Mouse (Mus musculus) hindbrain, postnatal 0 days (tissue): ENCODE data around the gene Scd4. TPM values are rescaled to one million over a fixed set of nuclear protein-coding genes. Genes with fewer than 3 reads are reported as not detected.

ENCODE experiments used
- ATAC-seq: fragments of 200-750 bp; cut with Nextera tagmentation; 2 replicates; pipeline ENCODE4 v1.8.0; 2017; ENCODE audit warnings: mild to moderate bottlenecking, moderate TSS enrichment, moderate library complexity
- DNase-seq: peaks from one replicate; pipeline ENCODE4 v3.0.0-alpha.2; 2015; ENCODE audit warnings: low spot score
- H3K27ac ChIP-seq: fragments of 300-500 bp; sonication (generic); 2 replicates; pipeline ENCODE4 v1.5.1; 2014; ENCODE audit warnings: mild to moderate bottlenecking
- H3K27me3 ChIP-seq: fragments of 300-500 bp; sonication (generic); 2 replicates; pipeline ENCODE4 v1.6.1; 2014; ENCODE audit warnings: low read length, mixed read lengths; ENCODE audit not compliant: insufficient read depth
- H3K36me3 ChIP-seq: fragments of 300-500 bp; sonication (generic); 2 replicates; pipeline ENCODE4 v1.6.1; 2014; ENCODE audit warnings: low read length, mixed read lengths; ENCODE audit not compliant: insufficient read depth
- H3K4me1 ChIP-seq: fragments of 300-500 bp; sonication (generic); 2 replicates; pipeline ENCODE4 v1.6.1; 2014; ENCODE audit warnings: antibody characterized with exemption, low read length, mixed read lengths; ENCODE audit not compliant: insufficient read depth
- H3K4me2 ChIP-seq: fragments of 300-500 bp; sonication (generic); 2 replicates; pipeline ENCODE4 v1.6.1; 2014; ENCODE audit warnings: low read depth, mild to moderate bottlenecking, low read length, moderate library complexity, mixed read lengths
- H3K4me3 ChIP-seq: fragments of 300-500 bp; sonication (generic); 2 replicates; pipeline ENCODE4 v1.5.1; 2014; ENCODE audit warnings: low read length
- H3K9ac ChIP-seq: fragments of 300-500 bp; sonication (generic); replicated peaks from 2 replicates; pipeline ENCODE4 v1.6.1; 2014; ENCODE audit warnings: mild to moderate bottlenecking, low read length, moderate library complexity, mixed read lengths
- H3K9me3 ChIP-seq: fragments of 300-500 bp; sonication (generic); 2 replicates; pipeline ENCODE4 v1.6.1; 2016; ENCODE audit warnings: low read length, mixed read lengths
- CTCF ChIP-seq: IDR thresholded peaks from 2 replicates; pipeline ENCODE4 v1.5.1; 2016; ENCODE audit warnings: antibody characterized with exemption, control low read depth, low read depth
- WGBS: fragments of 180-500 bp; shearing (Covaris S2); extraction: QIAGEN DNeasy Blood & Tissue Kit; methylation state at CpG from one replicate; pipeline ENCODE4 v1.1.7; 2014; 5-methylcytosine and 5-hydroxymethylcytosine counted together
- polyA plus RNA-seq: library from polyadenylated mRNA; unstranded; fragments of >200 nt; fragmentation: Nextera tagmentation; extraction: Ambion mirVana; gene quantifications from 2 replicates; pipeline ENCODE4 v1.2.1, GENCODE M21; 2015
- total RNA-seq: library from RNA; depleted of rRNA; stranded (reverse); fragments of >200 nt; gene quantifications from 2 replicates; pipeline ENCODE4 v1.2.3, GENCODE M21; 2014

The Scd4 gene
- total and polyA plus RNA-seq, 2 experiments from 2014 or later = 0.09 to 0.84 TPM

- Histone ChIP-seq H3K9me3 (no peaks in the 10 kb centered on the region), H3K27me3 (no peaks in the 10 kb centered on the region), H3K4me1 (peaks cover 3% of the 10 kb centered on the region; the same call in 1 of the 2 replicates), H3K36me3 (peaks cover 6% of the 10 kb centered on the region; the same call in 1 of the 2 replicates), H3K4me2 (no peak overlapping the region), H3K27ac (no peak overlapping the region), H3K9ac (no peak overlapping the region), H3K4me3 (no peak overlapping the region)
- TF ChIP-seq CTCF = no peak
- 25% methylated on average over 5 of the region's 5 CpGs for WGBS
- DNase-seq (no peak), ATAC-seq (no peak)
Observed at GRCm38 (mm10) chr19:44310814-44311213, 22.1 kb upstream of the Scd4 start.

GRCm38 (mm10) chr19:44311306-44312006 is 21.4 kb upstream of the Scd4 start:
- Histone ChIP-seq H3K27me3 (no peaks in the 10 kb centered on the region), H3K4me2 (no peak overlapping the region), H3K9me3 (no peaks in the 10 kb centered on the region), H3K9ac (0 out of 2 replicates have a peak overlapping the region, but pooled peaks have one; percentile 17), H3K4me1 (peaks cover 3% of the 10 kb centered on the region; the same call in 1 of the 2 replicates), H3K36me3 (peaks cover under 1% of the 10 kb centered on the region; the same call in 1 of the 2 replicates), H3K4me3 (no peak overlapping the region), H3K27ac (peak overlapping the region; percentile 51; the same call in 1 of the 2 replicates)
- ATAC-seq = no peak
- WGBS = 48% methylated on average over 8 of the region's 8 CpGs
- DNase-seq = no peak
- TF ChIP-seq CTCF = no peak

GRCm38 (mm10) chr19:44312007-44312360 is 20.9 kb upstream of the Scd4 start:
- 13% methylated on average over 4 of the region's 4 CpGs for WGBS
- no peak overlapping the region for H3K4me3 ChIP-seq
- H3K4me2 ChIP-seq = no peak overlapping the region
- TF ChIP-seq CTCF = no peak
- no peaks in the 10 kb centered on the region for H3K9me3 ChIP-seq
- peak overlapping the region; percentile 51; the same call in 1 of the 2 replicates for H3K27ac ChIP-seq
- no peaks in the 10 kb centered on the region for H3K36me3 ChIP-seq
- DNase-seq (peak; percentile 65), ATAC-seq (peak; percentile 38; the same call in 1 of the 2 replicates)
- H3K27me3 ChIP-seq = no peaks in the 10 kb centered on the region
- peaks cover 3% of the 10 kb centered on the region; the same call in 1 of the 2 replicates for H3K4me1 ChIP-seq
- 0 out of 2 replicates have a peak overlapping the region, but pooled peaks have one; percentile 17 for H3K9ac ChIP-seq

- no peaks in the 10 kb centered on the region for H3K27me3 ChIP-seq
- no peak overlapping the region for H3K4me3 ChIP-seq
- H3K9me3 ChIP-seq = no peaks in the 10 kb centered on the region
- no peak overlapping the region for H3K9ac ChIP-seq
- peaks cover 3% of the 10 kb centered on the region; the same call in 1 of the 2 replicates for H3K4me1 ChIP-seq
- 66% methylated on average over 3 of the region's 3 CpGs for WGBS
- no peak for DNase-seq
- no peak overlapping the region for H3K27ac ChIP-seq
- no peak for ATAC-seq
- H3K36me3 ChIP-seq = no peaks in the 10 kb centered on the region
- no peak overlapping the region for H3K4me2 ChIP-seq
- TF ChIP-seq CTCF = no peak
Observed at GRCm38 (mm10) chr19:44313066-44313465, 19.8 kb upstream of the Scd4 start.

DNA sequence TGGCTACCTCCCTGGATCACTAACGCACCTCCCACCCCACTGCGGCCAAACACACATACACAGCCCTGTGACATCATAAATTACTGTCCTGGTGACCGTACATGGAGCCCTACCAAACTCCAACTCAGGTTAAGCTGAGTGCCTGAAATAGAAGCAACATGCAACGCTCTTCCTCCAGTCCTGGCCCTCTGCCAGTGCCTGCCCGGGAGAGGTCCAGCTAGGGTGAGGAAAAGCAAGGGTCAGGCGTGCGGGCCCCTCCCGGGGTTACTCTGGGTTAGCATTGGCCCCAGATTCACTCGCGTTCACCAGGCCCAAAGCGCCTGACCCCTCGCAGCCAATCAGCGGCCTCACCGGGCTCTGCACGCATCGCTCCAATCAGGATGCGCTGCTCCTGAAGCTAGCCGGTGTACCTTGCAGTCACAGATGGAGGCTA is 18.5 kb upstream of the Scd4 start:
- H3K9me3 ChIP-seq = no peaks in the 10 kb centered on the region
- peak overlapping the region; percentile 81 for H3K4me2 ChIP-seq
- peak; percentile 86 for DNase-seq
- H3K36me3 ChIP-seq = no peaks in the 10 kb centered on the region
- no peaks in the 10 kb centered on the region for H3K27me3 ChIP-seq
- ATAC-seq = peak; percentile 95
- no peak for TF ChIP-seq CTCF
- 3% methylated on average over 18 of the region's 18 CpGs for WGBS
- peak overlapping the region; percentile 35 for H3K9ac ChIP-seq
- peak overlapping the region; percentile 45 for H3K4me3 ChIP-seq
- peak overlapping the region; percentile 41 for H3K27ac ChIP-seq
- peaks cover 3% of the 10 kb centered on the region; the same call in 1 of the 2 replicates for H3K4me1 ChIP-seq

GRCm38 (mm10) chr19:44314871-44315414 is 17.9 kb upstream of the Scd4 start:
- H3K27me3 ChIP-seq = no peaks in the 10 kb centered on the region
- 3% methylated on average over 11 of the region's 11 CpGs for WGBS
- TF ChIP-seq CTCF = no peak
- DNase-seq (peak; percentile 46), ATAC-seq (peak; percentile 84)
- H3K4me1 ChIP-seq = peaks cover 3% of the 10 kb centered on the region; the same call in 1 of the 2 replicates
- H3K27ac ChIP-seq = peak overlapping the region; percentile 41
- H3K9ac ChIP-seq = peak overlapping the region; percentile 35
- H3K9me3 ChIP-seq = no peaks in the 10 kb centered on the region
- H3K36me3 ChIP-seq = no peaks in the 10 kb centered on the region
- peak overlapping the region; percentile 81 for H3K4me2 ChIP-seq
- peak overlapping the region; percentile 45 for H3K4me3 ChIP-seq
